Mouse (Mus musculus) small intestine, adult 2 months (tissue): ENCODE data around the gene Lins1.

Experiments
- CTCF ChIP-seq: fragments of 200-500 bp; IDR thresholded peaks from 2 replicates; pipeline ENCODE4 v1.5.1; 2012; ENCODE audit warnings: low read depth, mild to moderate bottlenecking, control low read depth, inconsistent platforms, low read length, moderate library complexity, mixed read lengths; ENCODE audit not compliant: insufficient replicate concordance, insufficient read length; ENCODE audit errors: extremely low read depth
- POLR2A ChIP-seq: fragments of 200-500 bp; IDR thresholded peaks from 2 replicates; pipeline ENCODE4 v1.6.1; 2012; ENCODE audit warnings: low read depth, mild to moderate bottlenecking, control low read depth, inconsistent platforms, low read length, moderate library complexity

GRCm38 (mm10) chr7:66649181-66649580 lies 40.5 kb upstream of the Lins1 start:
- TF ChIP-seq POLR2A (no peak), CTCF (no peak)
